Mouse (Mus musculus) T-helper 1 cell (primary cell): ENCODE measurements around the gene Eva1a.

Experiments used
- in situ Hi-C: fragments of 300-600 bp; cut with MboI, MseI; formaldehyde crosslinking; loops from one replicate; pipeline ENCODE4 v1.15.1; 2025; ENCODE audit warnings: high pct_unique_total_duplicates

The Eva1a gene

GRCm38 (mm10) chr6:82125134-82125533 is 84.3 kb downstream of the Eva1a start:
- in situ Hi-C loops: no loop called here

GRCm38 (mm10) chr6:82127827-82128226 is 87.0 kb downstream of the Eva1a start:
- in situ Hi-C loops: no loop called here

- in situ Hi-C loops: no loop called here
These were observed 88.9 kb downstream of the Eva1a start for GRCm38 (mm10) chr6:82129630-82130217.

- in situ Hi-C loops: no loop called here
These were observed 92.2 kb downstream of the Eva1a start for GRCm38 (mm10) chr6:82132876-82133591.

- in situ Hi-C loops: no loop called here
These were observed 92.7 kb downstream of the Eva1a start for GRCm38 (mm10) chr6:82133592-82133978.

- in situ Hi-C loops: no loop called here
These were observed 95.3 kb downstream of the Eva1a start for GRCm38 (mm10) chr6:82135959-82136712.
